Mouse (Mus musculus): ENCODE measurements around the gene Chd9.

DNA sequence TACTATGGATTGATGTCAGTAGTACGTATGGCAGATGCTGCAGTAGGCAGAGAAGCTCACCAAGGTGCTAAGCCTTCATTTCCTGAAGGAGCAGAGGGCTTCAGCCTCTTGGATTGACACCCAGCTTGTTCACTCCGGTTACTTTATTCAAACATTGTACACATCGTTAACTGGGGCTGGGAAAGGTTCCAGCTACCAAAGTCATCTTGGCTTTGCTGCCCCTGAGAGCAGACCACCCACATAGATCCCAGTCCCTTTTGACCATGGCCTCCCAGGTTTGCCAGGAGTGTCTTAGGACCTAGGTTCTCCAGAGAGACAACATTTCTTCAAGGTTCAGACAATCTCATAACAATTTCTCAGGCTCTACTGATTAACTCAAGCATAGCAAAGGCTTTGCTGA is 228.7 kb downstream of the Chd9 start:
- TF ChIP-seq CTCF (IDR thresholded peaks at IDR 0.05; ENCODE audit: insufficient read depth, low read depth, low read length) (no peak), POLR2A (IDR thresholded peaks at IDR 0.05; ENCODE audit: insufficient read depth, low read depth, low read length) (no peak)

All from olfactory bulb, adult 2 months (tissue).